Mouse (Mus musculus) limb, embryonic 14.5 days (tissue): Measurements from ENCODE around the gene Tldc2. TPM values are rescaled to one million over a fixed set of nuclear protein-coding genes. Genes with fewer than 3 reads are reported as not detected.

ENCODE experiments used
- ATAC-seq: fragments of 200-750 bp; cut with Nextera tagmentation; 2 replicates; pipeline ENCODE4 v1.8.0; 2017; ENCODE audit warnings: low read depth, moderate number of reproducible peaks, moderate TSS enrichment; ENCODE audit not compliant: low FRiP score
- DNase-seq: peaks from one replicate; pipeline ENCODE4 v3.0.0-alpha.2; 2015; ENCODE audit warnings: low spot score
- H3K27ac ChIP-seq: fragments of 300-500 bp; sonication (generic); replicated peaks from 2 replicates; pipeline ENCODE4 v1.5.1; 2014; ENCODE audit warnings: low read depth, mild to moderate bottlenecking, low read length, moderate library complexity, mixed read lengths
- H3K27me3 ChIP-seq: fragments of 300-500 bp; sonication (generic); 2 replicates; pipeline ENCODE4 v1.6.1; 2014; ENCODE audit warnings: low read length, mixed read lengths; ENCODE audit not compliant: control insufficient read depth, insufficient read depth
- H3K36me3 ChIP-seq: fragments of 300-500 bp; sonication (generic); 2 replicates; pipeline ENCODE4 v1.6.1; 2014; ENCODE audit warnings: mild to moderate bottlenecking, low read length, moderate library complexity, mixed read lengths; ENCODE audit not compliant: control insufficient read depth, insufficient read depth
- H3K4me1 ChIP-seq: fragments of 300-500 bp; sonication (generic); 2 replicates; pipeline ENCODE4 v1.6.1; 2014; ENCODE audit warnings: antibody characterized with exemption, low read length, mixed read lengths; ENCODE audit not compliant: control insufficient read depth, insufficient read depth
- H3K4me2 ChIP-seq: fragments of 300-500 bp; sonication (generic); replicated peaks from 2 replicates; pipeline ENCODE4 v1.6.1; 2014; ENCODE audit warnings: low read depth, mild to moderate bottlenecking, low read length, moderate library complexity; ENCODE audit not compliant: severe bottlenecking
- H3K4me3 ChIP-seq: fragments of 300-500 bp; sonication (generic); replicated peaks from 2 replicates; pipeline ENCODE4 v1.5.1; 2014; ENCODE audit warnings: low read length
- H3K9ac ChIP-seq: fragments of 300-500 bp; sonication (generic); 2 replicates; pipeline ENCODE4 v1.6.1; 2014; ENCODE audit warnings: mild to moderate bottlenecking, low read depth, low read length, moderate library complexity; ENCODE audit not compliant: severe bottlenecking
- H3K9me3 ChIP-seq: fragments of 300-500 bp; sonication (generic); 2 replicates; pipeline ENCODE4 v1.6.1; 2016; ENCODE audit warnings: low read length; ENCODE audit not compliant: control insufficient read depth
- POLR2A ChIP-seq: fragments of 200-500 bp; IDR thresholded peaks from 2 replicates; pipeline ENCODE4 v1.8.0; 2012; ENCODE audit warnings: inconsistent platforms, mild to moderate bottlenecking, moderate library complexity, borderline replicate concordance; ENCODE audit not compliant: insufficient read depth, insufficient read length; ENCODE audit errors: extremely low read depth
- WGBS: fragments of 180-500 bp; shearing (Covaris S2); extraction: QIAGEN DNeasy Blood & Tissue Kit; methylation state at CpG from one replicate; pipeline ENCODE4 v1.1.7; 2014; 5-methylcytosine and 5-hydroxymethylcytosine counted together
- polyA plus RNA-seq, 2 experiments: library from polyadenylated mRNA; depleted of rRNA in 1 of 2; stranded (reverse) in 1 of 2; unstranded in 1 of 2; fragments of >200 nt; fragmentation: Nextera tagmentation in 1 of 2; extraction: Ambion mirVana in 1 of 2; gene quantifications; 2 replicates each; pipeline versions ENCODE4 v1.2.1 to v1.2.3; 2012 to 2014

The Tldc2 gene
- polyA plus RNA-seq, 2 experiments, result not detected

GRCm38 (mm10) chr2:157066731-157067430 is 20.0 kb upstream of the Tldc2 start:
- H3K27ac ChIP-seq, result no peak overlapping the region
- peaks cover 49% of the 10 kb centered on the region for H3K4me1 ChIP-seq
- TF ChIP-seq POLR2A, result no peak
- no peaks in the 10 kb centered on the region for H3K27me3 ChIP-seq
- WGBS, result 80% methylated on average over 7 of the region's 7 CpGs
- DNase-seq, result no peak
- H3K9ac ChIP-seq, result no peak overlapping the region
- ATAC-seq, result no peak
- H3K9me3 ChIP-seq, result no peaks in the 10 kb centered on the region
- H3K36me3 ChIP-seq, result peaks cover 16% of the 10 kb centered on the region
- H3K4me3 ChIP-seq, result no peak overlapping the region
- H3K4me2 ChIP-seq, result no peak overlapping the region

- Histone ChIP-seq H3K36me3 (peaks cover 22% of the 10 kb centered on the region), H3K9ac (0 out of 2 replicates have a peak overlapping the region, but pooled peaks have one; percentile 14), H3K27me3 (no peaks in the 10 kb centered on the region), H3K27ac (peak overlapping the region; percentile 48; the same call in 1 of the 2 replicates), H3K4me3 (no peak overlapping the region), H3K4me2 (no peak overlapping the region), H3K4me1 (peaks cover 65% of the 10 kb centered on the region), H3K9me3 (no peaks in the 10 kb centered on the region)
- TF ChIP-seq POLR2A, result no peak
- 67% methylated on average over 14 of the region's 14 CpGs for WGBS
- DNase-seq (no peak), ATAC-seq (no peak)
These were observed 18.0 kb upstream of the Tldc2 start for GRCm38 (mm10) chr2:157068701-157069354.

DNA sequence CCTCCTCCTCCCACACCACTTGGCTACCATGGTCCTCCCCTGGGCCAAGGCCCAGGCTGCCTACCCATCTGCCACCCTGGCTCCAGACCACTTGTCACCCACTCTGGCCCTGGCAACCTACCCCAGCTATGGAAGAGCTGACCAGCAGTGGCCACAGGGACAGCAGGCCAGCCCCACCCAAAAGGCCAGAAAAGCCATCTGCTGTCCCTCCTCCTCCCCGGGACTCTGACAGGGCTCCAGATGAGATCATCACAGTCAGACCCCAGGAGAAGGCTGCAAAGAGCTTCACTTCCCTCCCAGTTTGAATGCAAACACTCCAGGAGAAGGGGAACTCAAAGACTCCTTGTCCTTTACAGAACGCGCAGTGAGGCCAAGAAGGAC is 17.5 kb upstream of the Tldc2 start:
- Histone ChIP-seq H3K9ac (0 out of 2 replicates have a peak overlapping the region, but pooled peaks have one; percentile 14), H3K36me3 (peaks cover 18% of the 10 kb centered on the region), H3K4me1 (peaks cover 66% of the 10 kb centered on the region), H3K9me3 (no peaks in the 10 kb centered on the region), H3K27ac (peak overlapping the region; percentile 71; the same call in 1 of the 2 replicates), H3K4me2 (no peak overlapping the region), H3K4me3 (no peak overlapping the region), H3K27me3 (no peaks in the 10 kb centered on the region)
- TF ChIP-seq POLR2A, result no peak
- ATAC-seq (no peak), DNase-seq (no peak)
- WGBS, result 56% methylated on average over 3 of the region's 3 CpGs

DNA sequence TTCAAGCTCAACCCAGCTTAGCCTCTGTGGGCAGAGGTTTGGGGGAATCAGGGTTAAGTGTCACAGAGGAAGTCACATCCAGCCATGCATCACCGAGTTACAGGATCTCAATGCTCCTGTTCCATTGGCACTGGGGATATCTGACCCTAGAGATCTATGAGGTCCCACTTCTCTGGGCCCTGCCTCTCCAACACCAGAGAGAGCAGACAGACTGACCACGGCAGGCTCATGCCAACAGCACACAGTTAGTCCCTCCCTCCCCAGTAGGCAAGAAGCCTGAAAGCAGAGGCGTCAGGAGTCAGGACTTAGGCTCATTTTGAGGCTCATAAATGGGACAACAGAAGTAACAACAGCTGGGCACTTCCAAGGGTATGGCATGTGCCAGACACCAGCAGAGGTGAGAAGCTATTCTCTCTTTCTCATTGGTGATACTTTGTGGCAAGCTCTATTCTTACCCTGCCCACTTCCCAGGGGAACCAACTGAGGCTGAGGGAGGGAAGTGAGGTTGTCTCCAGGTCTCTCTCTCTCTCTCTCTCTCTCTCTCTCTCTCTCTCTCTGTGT is 17.0 kb upstream of the Tldc2 start:
- H3K4me2 ChIP-seq, result no peak overlapping the region
- no peak for DNase-seq
- H3K27me3 ChIP-seq, result no peaks in the 10 kb centered on the region
- WGBS, result 39% methylated on average over 3 of the region's 3 CpGs
- peaks cover 67% of the 10 kb centered on the region for H3K4me1 ChIP-seq
- peak overlapping the region; percentile 71 for H3K27ac ChIP-seq
- ATAC-seq, result no peak
- no peak overlapping the region for H3K9ac ChIP-seq
- no peaks in the 10 kb centered on the region for H3K9me3 ChIP-seq
- TF ChIP-seq POLR2A, result no peak
- H3K36me3 ChIP-seq, result peaks cover 18% of the 10 kb centered on the region
- no peak overlapping the region for H3K4me3 ChIP-seq

GRCm38 (mm10) chr2:157070365-157070764 is 16.5 kb upstream of the Tldc2 start:
- TF ChIP-seq POLR2A, result no peak
- Histone ChIP-seq H3K4me3 (no peak overlapping the region), H3K36me3 (peaks cover 18% of the 10 kb centered on the region), H3K9me3 (no peaks in the 10 kb centered on the region), H3K4me2 (no peak overlapping the region), H3K4me1 (peaks cover 70% of the 10 kb centered on the region), H3K27me3 (no peaks in the 10 kb centered on the region), H3K27ac (peak overlapping the region; percentile 71), H3K9ac (no peak overlapping the region)
- DNase-seq (peak; percentile 59), ATAC-seq (no peak)
- WGBS, result 44% methylated on average over 9 of the region's 9 CpGs
